Mouse (Mus musculus) cerebellum, adult 2 months (tissue): ENCODE measurements at regions not wholly inside any gene's neighbourhood (a gene's known extent, or its start where the extent isn't known, plus 50 kb on each side); places are given as distances from the start of the nearest gene placed in this dataset.

Experiments used
- CTCF ChIP-seq: fragments of 200-500 bp; IDR thresholded peaks from 2 replicates; pipeline ENCODE4 v1.5.1; 2011; ENCODE audit warnings: low read depth, mild to moderate bottlenecking, control low read depth, low read length, moderate library complexity, borderline replicate concordance; ENCODE audit not compliant: insufficient read depth
- POLR2A ChIP-seq: fragments of 200-500 bp; IDR thresholded peaks from 2 replicates; pipeline ENCODE4 v1.6.1; 2011; ENCODE audit warnings: low read length, control low read depth, borderline replicate concordance; ENCODE audit not compliant: insufficient read depth

DNA sequence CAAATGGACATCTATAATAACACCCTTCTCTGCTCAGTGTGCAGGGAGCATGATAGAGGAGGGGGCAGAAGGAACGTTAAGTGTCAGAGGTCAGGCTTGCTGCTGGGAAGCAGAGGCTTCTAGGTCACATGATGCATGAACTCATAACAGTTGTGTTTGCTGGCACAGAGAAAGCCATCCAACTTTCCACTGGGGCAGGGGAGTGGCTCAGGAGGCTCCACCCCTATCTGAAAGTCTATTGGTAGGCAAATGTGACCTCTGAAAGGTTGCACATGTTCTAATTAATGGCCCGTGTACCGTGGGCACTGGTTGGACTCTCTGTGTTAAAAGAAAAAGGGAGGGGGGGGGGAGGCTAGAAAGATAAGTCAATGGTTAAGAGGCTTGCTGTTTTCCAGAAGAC, 224.6 kb downstream of the Slc16a7 start:
- no peak for TF ChIP-seq CTCF
- TF ChIP-seq POLR2A = no peak
